Mouse (Mus musculus) C2C12 (cell line): ENCODE results near the gene Rnf39.

Source experiments
- CTCF ChIP-seq: IDR thresholded peaks from one replicate; pipeline ENCODE4 v1.5.1; 2011; ENCODE audit not compliant: control insufficient read depth, insufficient read depth, insufficient read length
- MYOG ChIP-seq: IDR thresholded peaks from one replicate; pipeline ENCODE4 v1.6.1; 2011; ENCODE audit not compliant: control insufficient read depth, insufficient read length; ENCODE audit errors: extremely low read depth

- no peak for TF ChIP-seq CTCF
- no peak for TF ChIP-seq MYOG
Observed at GRCm38 (mm10) chr17:36970316-36970890, 27.7 kb downstream of the Rnf39 start.
